Mouse (Mus musculus): ENCODE measurements around the gene Sgk1. TPM values are rescaled to one million over a fixed set of nuclear protein-coding genes. Genes with fewer than 3 reads are reported as not detected.

Gene Sgk1
- total and polyA plus RNA-seq, 3 experiments = 0.76 to 16.0 (median 4.3) TPM

DNA sequence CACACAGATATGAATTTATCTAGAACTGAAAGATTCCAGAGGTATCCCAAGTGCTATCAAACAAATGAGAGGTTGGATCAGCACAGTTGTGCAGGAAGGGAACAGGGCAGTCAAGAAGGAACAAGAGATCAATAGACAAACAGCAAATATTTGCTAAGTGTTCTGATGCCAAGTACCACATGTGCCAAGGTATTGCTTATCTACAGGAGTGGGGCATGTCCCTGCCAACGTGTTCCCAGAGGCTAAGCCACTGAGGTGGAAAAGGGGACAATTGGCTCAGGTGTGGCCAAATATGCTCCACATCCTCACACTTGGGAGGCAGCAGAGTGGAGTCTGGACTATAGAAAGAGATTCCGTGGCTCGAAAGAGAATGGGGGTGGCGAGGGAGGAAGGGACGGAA is 119.6 kb downstream of the Sgk1 start:
- no peaks in the 10 kb centered on the region; a peak in 1 of 4 replicates for H3K4me1 ChIP-seq (ENCODE audit: control insufficient read depth in 1 of 2, insufficient read depth in 2 of 2)
- no peak overlapping the region for H3K9ac ChIP-seq (ENCODE audit: insufficient read depth, low read depth)
- dilution Hi-C loops (cut with MboI; ENCODE audit: extremely low pct_ligation_motif_present, extremely low pct_unique_long_range_greater_than_20kb, low sequenced_read_pairs) = no loop called here
- no peak overlapping the region for H3K4me3 ChIP-seq (replicated peaks in 1 of 3; ENCODE audit: low read depth in 2 of 3, low read length in 2 of 3, poor library complexity in 1 of 3)
- no peak for DNase-seq (ENCODE audit: extremely low read depth)
- H3K79me2 ChIP-seq (replicated peaks; ENCODE audit: control insufficient read depth, extremely low read depth, insufficient read depth, poor library complexity, severe bottlenecking) = no peaks in the 10 kb centered on the region
- H3K27me3 ChIP-seq (replicated peaks) = no peaks in the 10 kb centered on the region
- no peaks in the 10 kb centered on the region for H3K9me3 ChIP-seq (replicated peaks; ENCODE audit: low read length)
- H3K4me2 ChIP-seq (ENCODE audit: insufficient read depth, low read depth, poor library complexity, severe bottlenecking) = no peak overlapping the region
- in situ Hi-C loops (cut with MboI; ENCODE audit: low pct_ligation_motif_present, low pct_unique_long_range_greater_than_20kb, low sequenced_read_pairs) = no loop called here
- peaks cover 0 to 23% of the 10 kb centered on the region in 2 experiments for H3K36me3 ChIP-seq (replicated peaks in 1 of 2; ENCODE audit: control insufficient read depth in 1 of 2, insufficient read depth in 1 of 2, low read length in 1 of 2)
- H3K27ac ChIP-seq (ENCODE audit: insufficient read depth, low read depth) = no peak overlapping the region
- no peak for TF ChIP-seq JUND (conservative IDR thresholded peaks at IDR 0.05; ENCODE audit: low read depth, low read length)
- TF ChIP-seq ZMIZ1 (IDR thresholded peaks at IDR 0.05; ENCODE audit: low read depth, low read length) = no peak
- no peak for TF ChIP-seq MEF2A (IDR thresholded peaks at IDR 0.05; ENCODE audit: borderline replicate concordance, low read depth, low read length)

DNA sequence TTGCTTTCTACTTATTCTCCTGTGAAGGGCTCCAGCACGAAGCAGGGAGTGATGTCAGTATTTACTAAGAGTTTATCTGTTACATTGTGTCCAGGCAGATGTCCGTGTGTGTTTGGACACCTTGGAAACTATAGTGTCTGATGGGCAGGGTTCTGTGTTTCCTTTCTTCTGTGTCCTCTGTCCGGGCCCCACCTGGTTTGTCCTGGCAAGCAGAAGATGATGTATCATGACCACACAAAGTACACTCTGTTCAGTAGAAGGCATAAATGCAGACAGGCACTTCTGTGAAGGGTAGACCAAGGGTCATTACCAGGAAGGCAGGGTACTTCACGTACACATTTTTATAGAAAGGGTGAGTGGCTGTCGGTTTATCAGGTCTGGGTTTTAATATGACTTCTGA is 122.8 kb downstream of the Sgk1 start:
- dilution Hi-C loops (cut with MboI; ENCODE audit: extremely low pct_ligation_motif_present, extremely low pct_unique_long_range_greater_than_20kb, low sequenced_read_pairs) = no loop called here
- H3K79me2 ChIP-seq (replicated peaks; ENCODE audit: control insufficient read depth, extremely low read depth, insufficient read depth, poor library complexity, severe bottlenecking) = no peaks in the 10 kb centered on the region
- no peaks in the 10 kb centered on the region for H3K9me3 ChIP-seq (replicated peaks; ENCODE audit: low read length)
- no peak overlapping the region for H3K4me2 ChIP-seq (ENCODE audit: insufficient read depth, low read depth, poor library complexity, severe bottlenecking)
- no peak overlapping the region for H3K27ac ChIP-seq (ENCODE audit: insufficient read depth, low read depth)
- no peak overlapping the region for H3K4me3 ChIP-seq (replicated peaks in 1 of 3; ENCODE audit: low read depth in 2 of 3, low read length in 2 of 3, poor library complexity in 1 of 3)
- H3K4me1 ChIP-seq (ENCODE audit: control insufficient read depth in 1 of 2, insufficient read depth in 2 of 2) = no peaks in the 10 kb centered on the region
- no peak overlapping the region for H3K9ac ChIP-seq (ENCODE audit: insufficient read depth, low read depth)
- DNase-seq (ENCODE audit: extremely low read depth) = no peak
- TF ChIP-seq NRF1 (IDR thresholded peaks at IDR 0.05; ENCODE audit: low read depth, low read length) = no peak
- TF ChIP-seq POLR2AphosphoS2 (IDR thresholded peaks at IDR 0.05; ENCODE audit: low read depth, low read length) = no peak
- TF ChIP-seq RAD21 (IDR thresholded peaks at IDR 0.05; ENCODE audit: low read depth, low read length) = no peak
- TF ChIP-seq MAFK (IDR thresholded peaks at IDR 0.05; ENCODE audit: insufficient replicate concordance, low read length) = no peak
- no peak for TF ChIP-seq MXI1 (IDR thresholded peaks at IDR 0.05; ENCODE audit: low read depth, low read length)
- no peak for TF ChIP-seq MAZ (IDR thresholded peaks at IDR 0.05; ENCODE audit: low read depth, low read length)
- no peaks in the 10 kb centered on the region for H3K27me3 ChIP-seq (replicated peaks)
- in situ Hi-C loops (cut with MboI; ENCODE audit: low pct_ligation_motif_present, low pct_unique_long_range_greater_than_20kb, low sequenced_read_pairs) = loop anchor here (5.0 kb wide), 1 partner anchor 622 kb away; no protein-coding TSS in a partner anchor
- no peaks in the 10 kb centered on the region for H3K36me3 ChIP-seq (replicated peaks in 1 of 2; ENCODE audit: control insufficient read depth in 1 of 2, insufficient read depth in 1 of 2, low read length in 1 of 2)

DNA sequence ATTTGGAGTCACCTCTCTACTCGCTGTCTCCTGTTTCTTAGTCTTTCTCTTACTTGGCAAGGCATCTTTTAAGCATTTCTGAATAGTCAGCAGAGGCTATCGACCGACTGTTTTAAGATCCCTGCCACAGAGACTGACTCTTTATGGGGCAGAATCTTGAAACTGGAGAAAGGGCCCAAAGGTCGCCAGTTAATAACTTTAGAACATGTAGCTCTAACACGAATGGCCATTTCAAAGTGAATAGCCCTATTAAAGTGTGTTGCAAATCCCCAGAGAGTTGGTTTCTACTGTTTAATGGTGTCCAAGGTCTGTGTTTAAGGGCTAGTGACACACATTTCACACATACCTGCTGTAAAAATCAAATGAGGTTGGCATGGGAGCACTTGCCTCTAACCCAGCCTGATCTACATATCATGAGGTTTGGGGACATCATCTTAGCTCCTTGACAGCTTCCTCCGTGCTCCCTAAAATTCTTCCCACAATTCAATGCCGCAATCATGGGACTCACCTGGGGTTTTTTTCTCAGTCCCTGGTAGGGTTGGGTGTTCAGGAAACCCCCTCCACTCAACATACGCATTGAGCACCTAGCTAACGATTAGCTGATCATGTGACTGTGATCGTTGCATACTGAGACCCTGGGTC is 125.3 kb downstream of the Sgk1 start:
- Histone ChIP-seq H3K9ac (ENCODE audit: insufficient read depth, low read depth) (no peak overlapping the region), H3K27ac (ENCODE audit: insufficient read depth, low read depth) (no peak overlapping the region), H3K4me1 (ENCODE audit: control insufficient read depth in 1 of 2, insufficient read depth in 2 of 2) (no peaks in the 10 kb centered on the region), H3K4me2 (ENCODE audit: insufficient read depth, low read depth, poor library complexity, severe bottlenecking) (no peak overlapping the region), H3K36me3 (replicated peaks in 1 of 2; ENCODE audit: control insufficient read depth in 1 of 2, insufficient read depth in 1 of 2, low read length in 1 of 2) (no peaks in the 10 kb centered on the region), H3K9me3 (replicated peaks; ENCODE audit: low read length) (no peaks in the 10 kb centered on the region), H3K27me3 (replicated peaks) (no peaks in the 10 kb centered on the region), H3K79me2 (replicated peaks; ENCODE audit: control insufficient read depth, extremely low read depth, insufficient read depth, poor library complexity, severe bottlenecking) (no peaks in the 10 kb centered on the region), H3K4me3 (replicated peaks in 1 of 3; ENCODE audit: low read depth in 2 of 3, low read length in 2 of 3, poor library complexity in 1 of 3) (no peak overlapping the region)
- no peak for DNase-seq (ENCODE audit: extremely low read depth)
- TF ChIP-seq BHLHE40 (IDR thresholded peaks at IDR 0.05; ENCODE audit: low read depth, low read length) (peak; percentile 16; the same call in 1 of the 2 replicates), USF1 (IDR thresholded peaks at IDR 0.05; ENCODE audit: low read depth, low read length) (peak; percentile 28; the same call in 1 of the 2 replicates), MYC (IDR thresholded peaks at IDR 0.05; ENCODE audit: low read depth, low read length) (no peak), POLR2A (IDR thresholded peaks at IDR 0.05; ENCODE audit: low read depth, low read length) (no peak)
- dilution Hi-C loops (cut with MboI; ENCODE audit: extremely low pct_ligation_motif_present, extremely low pct_unique_long_range_greater_than_20kb, low sequenced_read_pairs) = no loop called here
- in situ Hi-C loops (cut with MboI; ENCODE audit: low pct_ligation_motif_present, low pct_unique_long_range_greater_than_20kb, low sequenced_read_pairs) = loop anchor here (5.0 kb wide), 1 partner anchor 625 kb away; no protein-coding TSS in a partner anchor

Data from CH12.LX (cell line).